Mouse (Mus musculus): ENCODE measurements around the gene Ppm1l. TPM values are rescaled to one million over a fixed set of nuclear protein-coding genes. Genes with fewer than 3 reads are reported as not detected.
"Not testable (repeated sequence)": the region's sequence is repeated elsewhere in the genome, so short reads cannot be mapped to it uniquely, and the experiment has no call there.

Gene Ppm1l
- polyA plus RNA-seq, 1 experiment from 2014 or later: 17.0 TPM

GRCm38 (mm10) chr3:69397733-69398132, 81.1 kb downstream of the Ppm1l start:
- H3K27me3 ChIP-seq (ENCODE audit: control insufficient read depth, insufficient read depth, low read length): no peaks in the 10 kb centered on the region
- no peak overlapping the region for H3K9ac ChIP-seq (ENCODE audit: low read length)
- H3K4me1 ChIP-seq (replicated peaks; ENCODE audit: control insufficient read depth, insufficient read depth, low read length): no peaks in the 10 kb centered on the region
- DNase-seq (ENCODE audit: low spot score): no peak
- H3K4me3 ChIP-seq (ENCODE audit: low read depth, low read length): no peak overlapping the region
- no peak overlapping the region for H3K4me2 ChIP-seq (ENCODE audit: low read depth, low read length, severe bottlenecking)
- H3K36me3 ChIP-seq (ENCODE audit: control insufficient read depth, insufficient read depth, low read length): no peaks in the 10 kb centered on the region
- no peaks in the 10 kb centered on the region for H3K9me3 ChIP-seq (ENCODE audit: control insufficient read depth, low read length)
- no peak for ATAC-seq (replicated peaks; ENCODE audit: low FRiP score)
- no peak overlapping the region for H3K27ac ChIP-seq (ENCODE audit: low read depth, low read length)
- WGBS: 68% methylated on average over 5 of the region's 5 CpGs

GRCm38 (mm10) chr3:69399336-69399735, 82.7 kb downstream of the Ppm1l start:
- WGBS: 86% methylated on average over 6 of the region's 6 CpGs
- H3K36me3 ChIP-seq (ENCODE audit: control insufficient read depth, insufficient read depth, low read length): no peaks in the 10 kb centered on the region
- ATAC-seq (replicated peaks; ENCODE audit: low FRiP score) (no peak), DNase-seq (ENCODE audit: low spot score) (no peak)
- no peak overlapping the region for H3K9ac ChIP-seq (ENCODE audit: low read length)
- no peak overlapping the region for H3K4me3 ChIP-seq (ENCODE audit: low read depth, low read length)
- H3K9me3 ChIP-seq (ENCODE audit: control insufficient read depth, low read length): no peaks in the 10 kb centered on the region
- H3K4me2 ChIP-seq (ENCODE audit: low read depth, low read length, severe bottlenecking): no peak overlapping the region
- no peak overlapping the region for H3K27ac ChIP-seq (ENCODE audit: low read depth, low read length)
- no peaks in the 10 kb centered on the region; the same call in 1 of the 2 replicates for H3K27me3 ChIP-seq (ENCODE audit: control insufficient read depth, insufficient read depth, low read length)
- H3K4me1 ChIP-seq (replicated peaks; ENCODE audit: control insufficient read depth, insufficient read depth, low read length): no peaks in the 10 kb centered on the region

GRCm38 (mm10) chr3:69403196-69403595, 86.5 kb downstream of the Ppm1l start:
- no peak for ATAC-seq (replicated peaks; ENCODE audit: low FRiP score)
- DNase-seq (ENCODE audit: low spot score): no peak
- 92% methylated on average over 5 of the region's 5 CpGs for WGBS
- Histone ChIP-seq H3K9me3 (ENCODE audit: control insufficient read depth, low read length) (no peaks in the 10 kb centered on the region), H3K36me3 (ENCODE audit: control insufficient read depth, insufficient read depth, low read length) (no peaks in the 10 kb centered on the region), H3K4me1 (replicated peaks; ENCODE audit: control insufficient read depth, insufficient read depth, low read length) (peaks cover 8% of the 10 kb centered on the region; the same call in 1 of the 2 replicates), H3K9ac (ENCODE audit: low read length) (no peak overlapping the region), H3K27me3 (ENCODE audit: control insufficient read depth, insufficient read depth, low read length) (no peaks in the 10 kb centered on the region; the same call in 1 of the 2 replicates), H3K4me3 (ENCODE audit: low read depth, low read length) (no peak overlapping the region), H3K27ac (ENCODE audit: low read depth, low read length) (no peak overlapping the region), H3K4me2 (ENCODE audit: low read depth, low read length, severe bottlenecking) (no peak overlapping the region)

- DNase-seq (ENCODE audit: low spot score): peak; percentile 57
- no peak overlapping the region for H3K27ac ChIP-seq (ENCODE audit: low read depth, low read length)
- H3K36me3 ChIP-seq (ENCODE audit: control insufficient read depth, insufficient read depth, low read length): no peaks in the 10 kb centered on the region
- H3K4me3 ChIP-seq (ENCODE audit: low read depth, low read length): no peak overlapping the region
- H3K4me2 ChIP-seq (ENCODE audit: low read depth, low read length, severe bottlenecking): no peak overlapping the region
- H3K27me3 ChIP-seq (ENCODE audit: control insufficient read depth, insufficient read depth, low read length): peaks cover 2% of the 10 kb centered on the region; the same call in 1 of the 2 replicates
- peak; percentile 85 for ATAC-seq (replicated peaks; ENCODE audit: low FRiP score)
- 47% methylated on average over 5 of the region's 5 CpGs for WGBS
- peaks cover 8% of the 10 kb centered on the region; the same call in 1 of the 2 replicates for H3K4me1 ChIP-seq (replicated peaks; ENCODE audit: control insufficient read depth, insufficient read depth, low read length)
- H3K9me3 ChIP-seq (ENCODE audit: control insufficient read depth, low read length): no peaks in the 10 kb centered on the region
- no peak overlapping the region for H3K9ac ChIP-seq (ENCODE audit: low read length)
Observed at GRCm38 (mm10) chr3:69406210-69406895, 89.7 kb downstream of the Ppm1l start.

- DNase-seq (ENCODE audit: low spot score) (no peak), ATAC-seq (replicated peaks; ENCODE audit: low FRiP score) (no peak)
- H3K27me3 ChIP-seq (ENCODE audit: control insufficient read depth, insufficient read depth, low read length): peaks cover 2% of the 10 kb centered on the region; the same call in 1 of the 2 replicates
- no peaks in the 10 kb centered on the region for H3K9me3 ChIP-seq (ENCODE audit: control insufficient read depth, low read length)
- WGBS: 82% methylated on average over 3 of the region's 3 CpGs
- H3K4me1 ChIP-seq (replicated peaks; ENCODE audit: control insufficient read depth, insufficient read depth, low read length): peaks cover 8% of the 10 kb centered on the region; the same call in 1 of the 2 replicates
- no peak overlapping the region for H3K9ac ChIP-seq (ENCODE audit: low read length)
- H3K4me3 ChIP-seq (ENCODE audit: low read depth, low read length): no peak overlapping the region
- no peaks in the 10 kb centered on the region for H3K36me3 ChIP-seq (ENCODE audit: control insufficient read depth, insufficient read depth, low read length)
- no peak overlapping the region for H3K4me2 ChIP-seq (ENCODE audit: low read depth, low read length, severe bottlenecking)
- no peak overlapping the region for H3K27ac ChIP-seq (ENCODE audit: low read depth, low read length)
Observed at GRCm38 (mm10) chr3:69408064-69408463, 91.4 kb downstream of the Ppm1l start.

- WGBS: 88% methylated on average over 6 of the region's 6 CpGs
- Histone ChIP-seq H3K27me3 (ENCODE audit: control insufficient read depth, insufficient read depth, low read length) (no peaks in the 10 kb centered on the region), H3K4me2 (ENCODE audit: low read depth, low read length, severe bottlenecking) (no peak overlapping the region), H3K4me3 (ENCODE audit: low read depth, low read length) (no peak overlapping the region), H3K9ac (ENCODE audit: low read length) (no peak overlapping the region), H3K9me3 (ENCODE audit: control insufficient read depth, low read length) (no peaks in the 10 kb centered on the region), H3K36me3 (ENCODE audit: control insufficient read depth, insufficient read depth, low read length) (no peaks in the 10 kb centered on the region), H3K27ac (ENCODE audit: low read depth, low read length) (no peak overlapping the region), H3K4me1 (replicated peaks; ENCODE audit: control insufficient read depth, insufficient read depth, low read length) (no peaks in the 10 kb centered on the region)
- ATAC-seq (replicated peaks; ENCODE audit: low FRiP score): no peak
- no peak for DNase-seq (ENCODE audit: low spot score)
Observed at GRCm38 (mm10) chr3:69416112-69416511, 99.5 kb downstream of the Ppm1l start.

GRCm38 (mm10) chr3:69422741-69423140, 106.1 kb downstream of the Ppm1l start:
- Histone ChIP-seq H3K27me3 (ENCODE audit: control insufficient read depth, insufficient read depth, low read length) (no peaks in the 10 kb centered on the region), H3K4me1 (replicated peaks; ENCODE audit: control insufficient read depth, insufficient read depth, low read length) (no peaks in the 10 kb centered on the region), H3K9me3 (ENCODE audit: control insufficient read depth, low read length) (peaks cover 3% of the 10 kb centered on the region; the same call in 1 of the 2 replicates), H3K4me3 (ENCODE audit: low read depth, low read length) (no peak overlapping the region), H3K9ac (ENCODE audit: low read length) (no peak overlapping the region), H3K27ac (ENCODE audit: low read depth, low read length) (no peak overlapping the region), H3K36me3 (ENCODE audit: control insufficient read depth, insufficient read depth, low read length) (no peaks in the 10 kb centered on the region), H3K4me2 (ENCODE audit: low read depth, low read length, severe bottlenecking) (no peak overlapping the region)
- ATAC-seq (replicated peaks; ENCODE audit: low FRiP score): no peak
- WGBS: 93% methylated on average over 3 of the region's 3 CpGs
- DNase-seq (ENCODE audit: low spot score): no peak

- ATAC-seq (replicated peaks; ENCODE audit: low FRiP score): no peak
- Histone ChIP-seq H3K4me2 (ENCODE audit: low read depth, low read length, severe bottlenecking) (no peak overlapping the region), H3K4me3 (ENCODE audit: low read depth, low read length) (no peak overlapping the region), H3K4me1 (replicated peaks; ENCODE audit: control insufficient read depth, insufficient read depth, low read length) (no peaks in the 10 kb centered on the region), H3K9me3 (ENCODE audit: control insufficient read depth, low read length) (peaks cover 3% of the 10 kb centered on the region; the same call in 1 of the 2 replicates), H3K9ac (ENCODE audit: low read length) (no peak overlapping the region), H3K27ac (ENCODE audit: low read depth, low read length) (no peak overlapping the region), H3K27me3 (ENCODE audit: control insufficient read depth, insufficient read depth, low read length) (no peaks in the 10 kb centered on the region), H3K36me3 (ENCODE audit: control insufficient read depth, insufficient read depth, low read length) (no peaks in the 10 kb centered on the region)
- WGBS: 70% methylated on average over 4 of the region's 4 CpGs
- DNase-seq (ENCODE audit: low spot score): no peak
Observed at GRCm38 (mm10) chr3:69423371-69423770, 106.7 kb downstream of the Ppm1l start.

- not testable (repeated sequence) for H3K27ac ChIP-seq (ENCODE audit: low read depth, low read length); H3K4me3 ChIP-seq (ENCODE audit: low read depth, low read length); H3K9me3 ChIP-seq (ENCODE audit: control insufficient read depth, low read length); H3K4me2 ChIP-seq (ENCODE audit: low read depth, low read length, severe bottlenecking); ATAC-seq (replicated peaks; ENCODE audit: low FRiP score); H3K4me1 ChIP-seq (replicated peaks; ENCODE audit: control insufficient read depth, insufficient read depth, low read length); H3K9ac ChIP-seq (ENCODE audit: low read length); DNase-seq (ENCODE audit: low spot score); H3K36me3 ChIP-seq (ENCODE audit: control insufficient read depth, insufficient read depth, low read length); H3K27me3 ChIP-seq (ENCODE audit: control insufficient read depth, insufficient read depth, low read length)
- 83% methylated on average over 2 of the region's 2 CpGs for WGBS
Observed at GRCm38 (mm10) chr3:69424781-69425180, 108.1 kb downstream of the Ppm1l start.

All from forebrain, embryonic 11.5 days (tissue).